10 mouse cellular contexts compared by ENCODE assay signal in the genomic region with DNA sequence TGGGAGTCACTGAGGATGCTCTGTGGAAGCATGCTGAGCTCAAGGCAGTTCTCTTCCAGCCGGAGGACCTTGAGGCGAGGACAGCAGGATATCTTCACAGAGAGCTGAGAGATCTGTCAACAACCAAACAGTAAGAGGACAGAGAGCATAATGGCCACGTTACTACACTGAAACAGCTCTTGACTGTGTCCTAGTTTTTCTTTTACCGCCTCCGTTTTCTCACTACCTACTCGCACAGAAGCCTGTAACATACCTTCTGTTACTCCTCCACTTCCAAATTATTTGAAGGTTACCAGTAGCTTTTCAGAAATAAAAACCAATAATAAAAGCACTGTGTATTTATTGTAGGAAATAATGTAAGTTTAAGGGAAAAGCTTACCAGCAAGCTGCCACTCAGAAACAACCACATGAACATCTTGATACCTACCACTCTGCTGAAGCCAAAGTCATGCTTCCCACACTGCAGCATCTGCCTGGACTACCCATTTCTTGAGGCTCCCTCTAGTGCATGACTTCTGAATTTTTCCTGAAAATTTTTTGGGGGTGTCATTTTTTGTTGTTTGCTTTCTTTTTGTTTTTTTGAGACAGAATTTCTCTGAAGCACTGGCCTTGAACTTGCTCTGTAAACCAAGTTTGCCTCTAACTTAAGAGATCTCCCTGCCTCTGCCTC. TPM values are rescaled to one million over a fixed set of nuclear protein-coding genes. Genes with fewer than 3 reads are reported as not detected.
DNase-seq lines count a peak whose midpoint lies in the region; ATAC-seq and TF ChIP-seq lines count a peak whose summit lies in the region.
"Had no signal": no experiment of that assay in that cellular context is flagged by ENCODE, and none has a peak within 500 bp of the region (broad histone marks: within the 10 kb centered on the region; RNA-seq: fewer than 3 reads in every experiment).

No protein-coding gene starts in this region.

- H3K9me3 ChIP-seq in forebrain, postnatal 0 days (ENCODE audit: low read length) = no peaks in the 10 kb centered on the region
- H3K9me3 ChIP-seq in forebrain, embryonic 16.5 days (ENCODE audit: control insufficient read depth, low read length) = no peaks in the 10 kb centered on the region
- no peaks in the 10 kb centered on the region for H3K9me3 ChIP-seq in liver, embryonic 14.5 days (ENCODE audit: control insufficient read depth, low read length)
- H3K9me3 ChIP-seq in G1E (replicated peaks) = no peaks in the 10 kb centered on the region
- H3K9me3 ChIP-seq: limb, embryonic 13.5 days had no signal

- H3K27me3 ChIP-seq in forebrain, postnatal 0 days (ENCODE audit: insufficient read depth, low read length) = no peaks in the 10 kb centered on the region
- H3K27me3 ChIP-seq in forebrain, embryonic 16.5 days (replicated peaks; ENCODE audit: control insufficient read depth, insufficient read depth, low read length) = no peaks in the 10 kb centered on the region
- no peaks in the 10 kb centered on the region for H3K27me3 ChIP-seq in liver, embryonic 14.5 days (ENCODE audit: control insufficient read depth, insufficient read depth, low read length)
- H3K27me3 ChIP-seq in G1E (ENCODE audit: insufficient read depth, low read length) = no peaks in the 10 kb centered on the region
- H3K27me3 ChIP-seq: limb, embryonic 13.5 days had no signal

- WGBS in forebrain, postnatal 0 days = 87% methylated on average over 6 of the region's 6 CpGs
- 86% methylated on average over 6 of the region's 6 CpGs for WGBS in forebrain, embryonic 16.5 days
- 85% methylated on average over 6 of the region's 6 CpGs for WGBS in liver, embryonic 14.5 days (ENCODE audit: insufficient replicate concordance)

- H3K4me2 ChIP-seq in forebrain, postnatal 0 days (ENCODE audit: low read depth) = no peak overlapping the region
- no peak overlapping the region for H3K4me2 ChIP-seq in forebrain, embryonic 16.5 days (ENCODE audit: low read length)
- H3K4me2 ChIP-seq in liver, embryonic 14.5 days (ENCODE audit: low read depth) = no peak overlapping the region
- H3K4me2 ChIP-seq: limb, embryonic 13.5 days had no signal

- intact Hi-C loops in left cerebral cortex, postnatal 36 days (cut with DNase I) = loop anchor here (2.0 to 5.0 kb wide), 2 partner anchors 17 to 64 kb away; no protein-coding TSS in a partner anchor

- no peak for DNase-seq in forebrain, postnatal 0 days
- DNase-seq in liver, embryonic 14.5 days (ENCODE audit: low read depth in 3 of 3, low spot score in 3 of 3) = no peak
- DNase-seq in liver (no peak), G1E (ENCODE audit: low spot score) (no peak)
- DNase-seq in left cerebral cortex, postnatal 36 days (ENCODE audit: low spot score in 2 of 2) = peak; percentile 16 to 33
- DNase-seq in urinary bladder, postnatal 4 days (ENCODE audit: low spot score in 2 of 2) = no peak
- no peak for DNase-seq in cerebellum, adult 18-20 months
- DNase-seq: spleen, adult 18-20 months had no signal

- H3K4me3 ChIP-seq in forebrain, postnatal 0 days (ENCODE audit: low read depth, low read length) = no peak overlapping the region
- H3K4me3 ChIP-seq in forebrain, embryonic 16.5 days (replicated peaks; ENCODE audit: low read length) = no peak overlapping the region
- H3K4me3 ChIP-seq in liver, embryonic 14.5 days (ENCODE audit: insufficient read depth in 1 of 2, low read depth in 2 of 2, low read length in 2 of 2) = no peak overlapping the region
- H3K4me3 ChIP-seq in G1E (ENCODE audit: low read depth, low read length) = no peak overlapping the region
- H3K4me3 ChIP-seq: limb, embryonic 13.5 days had no signal

- no peak overlapping the region for H3K9ac ChIP-seq in forebrain, postnatal 0 days
- no peak overlapping the region for H3K9ac ChIP-seq in forebrain, embryonic 16.5 days (replicated peaks; ENCODE audit: low read depth, low read length)
- H3K9ac ChIP-seq in liver, embryonic 14.5 days (replicated peaks) = no peak overlapping the region
- H3K9ac ChIP-seq: limb, embryonic 13.5 days had no signal

- no peak for TF ChIP-seq EP300 in liver, embryonic 14.5 days (IDR thresholded peaks at IDR 0.05; ENCODE audit: low read depth)

- no peak for ATAC-seq in forebrain, postnatal 0 days
- ATAC-seq in forebrain, embryonic 16.5 days = no peak
- ATAC-seq in liver, embryonic 14.5 days (ENCODE audit: insufficient read depth) = no peak
- no peak for ATAC-seq in G1E (ENCODE audit: extremely low read depth, insufficient number of reproducible peaks, low FRiP score, poor library complexity, severe bottlenecking)

- TF ChIP-seq CTCF in forebrain, postnatal 0 days (IDR thresholded peaks at IDR 0.05; ENCODE audit: low read depth) = peak; percentile 46
- peak; percentile 40 for TF ChIP-seq CTCF in liver, embryonic 14.5 days (IDR thresholded peaks at IDR 0.05; ENCODE audit: low read depth)
- TF ChIP-seq CTCF in G1E (IDR thresholded peaks at IDR 0.05; ENCODE audit: low read depth, low read length) = peak; percentile 11; the same call in 1 of the 2 replicates

- no peak overlapping the region for H3K27ac ChIP-seq in forebrain, postnatal 0 days (ENCODE audit: low read depth, low read length)
- H3K27ac ChIP-seq in forebrain, embryonic 16.5 days (ENCODE audit: low read length) = no peak overlapping the region
- H3K27ac ChIP-seq in liver, embryonic 14.5 days = no peak overlapping the region
- H3K27ac ChIP-seq: limb, embryonic 13.5 days had no signal

- H3K4me1 ChIP-seq in forebrain, postnatal 0 days (ENCODE audit: insufficient read depth) = peaks cover 8% of the 10 kb centered on the region
- peaks cover 18% of the 10 kb centered on the region for H3K4me1 ChIP-seq in forebrain, embryonic 16.5 days (replicated peaks; ENCODE audit: control insufficient read depth, insufficient read depth, low read length)
- H3K4me1 ChIP-seq in liver, embryonic 14.5 days (replicated peaks; ENCODE audit: control insufficient read depth in 2 of 2, insufficient read depth in 2 of 2, low read length in 1 of 2) = peaks cover 8 to 11% of the 10 kb centered on the region in 2 experiments
- peaks cover 23% of the 10 kb centered on the region for H3K4me1 ChIP-seq in G1E (ENCODE audit: insufficient read depth, low read depth, low read length)

- H3K36me3 ChIP-seq in forebrain, postnatal 0 days (ENCODE audit: insufficient read depth) = peaks cover 12% of the 10 kb centered on the region
- peaks cover 10% of the 10 kb centered on the region; the same call in 1 of the 2 replicates for H3K36me3 ChIP-seq in forebrain, embryonic 16.5 days (ENCODE audit: control insufficient read depth, insufficient read depth)
- no peaks in the 10 kb centered on the region; the same call in none of the 2 replicates for H3K36me3 ChIP-seq in liver, embryonic 14.5 days (replicated peaks; ENCODE audit: control insufficient read depth, insufficient read depth, low read depth)
- H3K36me3 ChIP-seq in G1E (replicated peaks) = peaks cover 50% of the 10 kb centered on the region

RNA-seq across cellular contexts. Expression of a gene that starts 3.0 kb away (rescaled TPM):
- 30.6 and 33.8 TPM in 2 replicates for total RNA-seq in forebrain, postnatal 0 days (2014; rRNA removed)
- 20.5 and 36.8 TPM in 2 replicates for polyA plus RNA-seq in forebrain, postnatal 0 days (2015; fragmentation: Nextera tagmentation; extraction: Ambion mirVana)
- 28.5 and 32.0 TPM in 2 replicates for polyA plus RNA-seq in forebrain, embryonic 16.5 days (2015; fragmentation: Nextera tagmentation; extraction: Ambion mirVana)
- 5.8 and 7.4 TPM in 2 replicates for polyA plus RNA-seq in liver, embryonic 14.5 days (2012; rRNA removed)
- polyA plus RNA-seq in liver, embryonic 14.5 days (2014; fragmentation: Nextera tagmentation; extraction: Ambion mirVana) = 11.4 and 11.6 TPM in 2 replicates
- total RNA-seq in G1E (2014; fragmentation: Nextera tagmentation) = 30.5 and 41.2 TPM in 2 replicates
- 13.1 and 14.6 TPM in 2 replicates for total RNA-seq in G1E (2017)
- polyA plus RNA-seq in G1E (2012) = 2.1 and 3.2 TPM in 2 replicates
- 10 to 100 TPM; 14.0 to 15.1 TPM for total RNA-seq in left cerebral cortex, postnatal 36 days (2021)

RNA-seq across cellular contexts. Expression of a gene that starts 3.2 kb away (rescaled TPM):
- total RNA-seq in forebrain, postnatal 0 days (2014; rRNA removed) = 38.2 and 38.5 TPM in 2 replicates
- 23.2 and 26.1 TPM in 2 replicates for polyA plus RNA-seq in forebrain, postnatal 0 days (2015; fragmentation: Nextera tagmentation; extraction: Ambion mirVana)
- polyA plus RNA-seq in forebrain, embryonic 16.5 days (2015; fragmentation: Nextera tagmentation; extraction: Ambion mirVana) = 38.9 and 45.0 TPM in 2 replicates
- 5.9 and 7.5 TPM in 2 replicates for polyA plus RNA-seq in liver, embryonic 14.5 days (2012; rRNA removed)
- polyA plus RNA-seq in liver, embryonic 14.5 days (2014; fragmentation: Nextera tagmentation; extraction: Ambion mirVana) = 8.6 TPM in 2 replicates
- total RNA-seq in G1E (2014; fragmentation: Nextera tagmentation) = 35.8 and 52.9 TPM in 2 replicates
- 27.8 and 29.6 TPM in 2 replicates for total RNA-seq in G1E (2017)
- polyA plus RNA-seq in G1E (2012) = 1.5 and 3.0 TPM in 2 replicates
- total RNA-seq in left cerebral cortex, postnatal 36 days (2021) = 10 to 100 TPM; 34.5 to 44.9 TPM

RNA-seq across cellular contexts. Expression of a gene that starts 22.8 kb away (rescaled TPM):
- 8.5 and 11.8 TPM in 2 replicates for total RNA-seq in forebrain, postnatal 0 days (2014; rRNA removed)
- 0.92 and 1.8 TPM in 2 replicates for polyA plus RNA-seq in forebrain, postnatal 0 days (2015; fragmentation: Nextera tagmentation; extraction: Ambion mirVana)
- 3.2 and 4.2 TPM in 2 replicates for polyA plus RNA-seq in forebrain, embryonic 16.5 days (2015; fragmentation: Nextera tagmentation; extraction: Ambion mirVana)
- 1.1 and 1.5 TPM in 2 replicates for polyA plus RNA-seq in liver, embryonic 14.5 days (2012; rRNA removed)
- 0.56 and 0.78 TPM in 2 replicates for polyA plus RNA-seq in liver, embryonic 14.5 days (2014; fragmentation: Nextera tagmentation; extraction: Ambion mirVana)
- 9.8 and 12.3 TPM in 2 replicates for total RNA-seq in G1E (2014; fragmentation: Nextera tagmentation)
- 3.7 and 4.0 TPM in 2 replicates for total RNA-seq in G1E (2017)
- polyA plus RNA-seq in G1E (2012) = 0.34 and 0.54 TPM in 2 replicates
- 10 to 100 TPM in 1 of 2 experiments, 1 to 10 TPM in 1; 7.1 to 10.2 TPM for total RNA-seq in left cerebral cortex, postnatal 36 days (2021)

RNA-seq across cellular contexts. Expression of a gene that starts 38.7 kb away (rescaled TPM):
- total RNA-seq in forebrain, postnatal 0 days (2014; rRNA removed) = 16.5 and 23.1 TPM in 2 replicates
- 7.1 and 8.9 TPM in 2 replicates for polyA plus RNA-seq in forebrain, postnatal 0 days (2015; fragmentation: Nextera tagmentation; extraction: Ambion mirVana)
- 19.8 and 20.6 TPM in 2 replicates for polyA plus RNA-seq in forebrain, embryonic 16.5 days (2015; fragmentation: Nextera tagmentation; extraction: Ambion mirVana)
- 10.7 and 15.6 TPM in 2 replicates for polyA plus RNA-seq in liver, embryonic 14.5 days (2012; rRNA removed)
- polyA plus RNA-seq in liver, embryonic 14.5 days (2014; fragmentation: Nextera tagmentation; extraction: Ambion mirVana) = 23.5 and 23.9 TPM in 2 replicates
- total RNA-seq in G1E (2014; fragmentation: Nextera tagmentation) (242 and 301 TPM in 2 replicates), G1E (2017) (253 and 328 TPM in 2 replicates)
- 20.5 and 21.7 TPM in 2 replicates for polyA plus RNA-seq in G1E (2012)
- total RNA-seq in left cerebral cortex, postnatal 36 days (2021) = 10 to 100 TPM; 13.3 to 15.9 TPM

RNA-seq across cellular contexts. Expression of a gene that starts 42.5 kb away (rescaled TPM):
- total RNA-seq in forebrain, postnatal 0 days (2014; rRNA removed) = 59.6 and 70.5 TPM in 2 replicates
- 26.7 and 40.4 TPM in 2 replicates for polyA plus RNA-seq in forebrain, postnatal 0 days (2015; fragmentation: Nextera tagmentation; extraction: Ambion mirVana)
- polyA plus RNA-seq in forebrain, embryonic 16.5 days (2015; fragmentation: Nextera tagmentation; extraction: Ambion mirVana) = 40.0 and 48.5 TPM in 2 replicates
- polyA plus RNA-seq in liver, embryonic 14.5 days (2012; rRNA removed) = 10.3 and 13.8 TPM in 2 replicates
- 19.1 and 19.9 TPM in 2 replicates for polyA plus RNA-seq in liver, embryonic 14.5 days (2014; fragmentation: Nextera tagmentation; extraction: Ambion mirVana)
- total RNA-seq in G1E (2014; fragmentation: Nextera tagmentation) = 301 and 315 TPM in 2 replicates
- 98.6 and 104 TPM in 2 replicates for total RNA-seq in G1E (2017)
- polyA plus RNA-seq in G1E (2012) = 83.9 and 104 TPM in 2 replicates
- 100 to 1,000 TPM; 154 to 162 TPM for total RNA-seq in left cerebral cortex, postnatal 36 days (2021)

Comparison
In these comparisons a context has a peak if more than half of its experiments do, and no peak if none do; other contexts are left out.
1. DNase-seq: peak in left cerebral cortex, postnatal 36 days (2 of 2); none in forebrain, postnatal 0 days (single experiment), liver, embryonic 14.5 days (0 of 3), liver (single experiment), G1E (single experiment), urinary bladder, postnatal 4 days (0 of 2) and cerebellum, adult 18-20 months (0 of 2).
2. Peak in every context shown above with its lines, with median percentiles within 50 percentile points of each other: CTCF ChIP-seq.